In the genomic region with DNA sequence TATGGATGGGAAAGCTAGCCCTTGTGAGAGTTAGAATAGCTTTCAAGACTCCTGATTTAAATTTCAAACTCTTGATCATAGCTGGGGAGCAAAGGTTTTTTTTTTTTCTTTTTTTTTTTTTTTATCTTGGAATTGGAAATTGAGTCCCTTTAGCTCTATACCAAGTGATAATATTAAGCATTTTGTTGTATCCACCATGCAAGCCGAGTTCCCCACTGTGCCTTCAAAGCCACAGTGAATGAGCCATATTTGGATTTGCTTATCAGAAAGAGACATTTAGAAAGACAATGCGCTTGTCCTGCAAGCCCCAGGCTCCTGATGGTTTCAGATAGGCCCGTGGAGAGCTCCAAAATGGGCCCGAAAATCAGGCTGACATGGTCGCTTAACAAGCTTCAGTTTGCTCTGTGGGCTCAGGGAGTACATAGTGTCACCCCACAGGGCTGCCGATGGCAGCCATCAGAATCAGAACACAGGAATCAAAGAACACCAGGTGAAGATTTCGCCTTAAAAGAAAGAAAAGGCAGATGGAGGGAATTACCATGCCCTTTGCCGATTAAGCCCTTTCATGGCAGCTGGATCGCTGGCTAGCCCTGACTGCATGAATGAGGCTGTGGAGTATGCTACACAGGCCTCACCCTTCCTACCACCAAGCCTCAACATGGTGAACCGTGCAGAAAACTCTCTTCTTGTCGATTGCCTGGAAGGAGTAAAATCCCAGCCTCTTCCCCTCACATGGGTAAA, we compare ENCODE assay signal across 17 mouse cellular contexts.
DNase-seq lines count a peak whose midpoint lies in the region; ATAC-seq and TF ChIP-seq lines count a peak whose summit lies in the region.
"Had no signal": no experiment of that assay in that cellular context is flagged by ENCODE, and none has a peak within 500 bp of the region (broad histone marks: within the 10 kb centered on the region; RNA-seq: fewer than 3 reads in every experiment).

No protein-coding gene starts in this region.

- in situ Hi-C loops in ES-E14 (cut with MboI; ENCODE audit: low sequenced_read_pairs in 2 of 2, unreplicated experiment in 2 of 2), result no loop called here

- H3K4me3 ChIP-seq in ES-E14 (ENCODE audit: insufficient read depth in 1 of 2, low read depth in 1 of 2, low read length in 2 of 2, poor library complexity in 1 of 2, severe bottlenecking in 1 of 2), result no peak overlapping the region
- H3K4me3 ChIP-seq in forebrain, embryonic 14.5 days (ENCODE audit: low read depth, low read length), result no peak overlapping the region
- H3K4me3 ChIP-seq in midbrain, embryonic 13.5 days (replicated peaks), result no peak overlapping the region
- H3K4me3 ChIP-seq: liver, embryonic 12.5 days had no signal

- no peak overlapping the region for H3K4me2 ChIP-seq in forebrain, embryonic 14.5 days (ENCODE audit: low read length)
- no peak overlapping the region; the same call in 1 of the 2 replicates for H3K4me2 ChIP-seq in midbrain, embryonic 13.5 days (replicated peaks)
- H3K4me2 ChIP-seq: liver, embryonic 12.5 days; lung, embryonic 14.5 days had no signal

- no peaks in the 10 kb centered on the region for H3K9me3 ChIP-seq in ES-E14 (ENCODE audit: control insufficient read depth, insufficient read depth, low read depth, low read length)
- H3K9me3 ChIP-seq in forebrain, embryonic 14.5 days (replicated peaks; ENCODE audit: control insufficient read depth, low read length), result no peaks in the 10 kb centered on the region
- H3K9me3 ChIP-seq in midbrain, embryonic 13.5 days, result no peaks in the 10 kb centered on the region
- H3K9me3 ChIP-seq: liver, embryonic 12.5 days had no signal

- ATAC-seq in forebrain, embryonic 14.5 days, result peak; percentile 40; the same call in 1 of the 2 replicates
- ATAC-seq in midbrain, embryonic 13.5 days, result peak; percentile 92
- ATAC-seq: liver, embryonic 12.5 days had no signal

- DNase-seq in ES-CJ7 (ENCODE audit: low read depth, low spot score) (peak; percentile 47), ES-E14 (ENCODE audit: low read depth, low spot score) (peak; percentile 20), adipocyte (ENCODE audit: low spot score) (no peak)
- DNase-seq in forebrain, embryonic 14.5 days (ENCODE audit: low spot score), result peak; percentile 17
- no peak for DNase-seq in cerebellum, adult 18-20 months
- no peak for DNase-seq in kidney, postnatal 36 days
- no peak for DNase-seq in layer of hippocampus, adult 18-20 months (ENCODE audit: low spot score in 2 of 2)
- DNase-seq: adrenal gland, postnatal 10 days; cerebellum, adult 9-10 months; gastrocnemius, postnatal 25 days; kidney, adult 8-10 months; kidney, postnatal 4 days; lung, embryonic 14.5 days; lung, postnatal 4 days; right cerebral cortex, adult 18-20 months had no signal

- no peak overlapping the region for H3K27ac ChIP-seq in ES-E14 (ENCODE audit: insufficient read depth, low read depth, low read length, poor library complexity, severe bottlenecking)
- H3K27ac ChIP-seq in forebrain, embryonic 14.5 days (ENCODE audit: low read depth, low read length), result no peak overlapping the region
- H3K27ac ChIP-seq in midbrain, embryonic 13.5 days, result peak overlapping the region; percentile 64
- H3K27ac ChIP-seq: liver, embryonic 12.5 days had no signal

- no peaks in the 10 kb centered on the region for H3K36me3 ChIP-seq in ES-E14 (ENCODE audit: control insufficient read depth, insufficient read depth, low read length, poor library complexity, severe bottlenecking)
- H3K36me3 ChIP-seq in forebrain, embryonic 14.5 days (ENCODE audit: control insufficient read depth, insufficient read depth, low read length), result no peaks in the 10 kb centered on the region
- H3K36me3 ChIP-seq in midbrain, embryonic 13.5 days, result no peaks in the 10 kb centered on the region
- H3K36me3 ChIP-seq: liver, embryonic 12.5 days had no signal

- no peak overlapping the region for H3K9ac ChIP-seq in ES-E14 (ENCODE audit: insufficient read depth, low read depth, low read length, poor library complexity, severe bottlenecking)
- no peak overlapping the region for H3K9ac ChIP-seq in forebrain, embryonic 14.5 days (ENCODE audit: low read length)
- H3K9ac ChIP-seq in midbrain, embryonic 13.5 days (replicated peaks), result no peak overlapping the region
- H3K9ac ChIP-seq: liver, embryonic 12.5 days; lung, embryonic 14.5 days had no signal

- 52% methylated on average over 11 of the region's 11 CpGs for WGBS in forebrain, embryonic 14.5 days
- WGBS in midbrain, embryonic 13.5 days, result 35% methylated on average over 11 of the region's 11 CpGs

- H3K27me3 ChIP-seq in forebrain, embryonic 14.5 days (replicated peaks; ENCODE audit: control insufficient read depth, insufficient read depth, low read length), result no peaks in the 10 kb centered on the region
- H3K27me3 ChIP-seq in midbrain, embryonic 13.5 days, result no peaks in the 10 kb centered on the region
- H3K27me3 ChIP-seq: liver, embryonic 12.5 days had no signal

- peaks cover 1 to 2% of the 10 kb centered on the region in 2 experiments; a peak in 1 of 4 replicates for H3K4me1 ChIP-seq in ES-E14 (ENCODE audit: control insufficient read depth in 2 of 2, insufficient read depth in 2 of 2, low read length in 2 of 2, poor library complexity in 1 of 2)
- H3K4me1 ChIP-seq in forebrain, embryonic 14.5 days (ENCODE audit: control insufficient read depth, insufficient read depth, low read length), result peaks cover 10% of the 10 kb centered on the region; the same call in 1 of the 2 replicates
- peaks cover 14% of the 10 kb centered on the region for H3K4me1 ChIP-seq in midbrain, embryonic 13.5 days (replicated peaks)
- H3K4me1 ChIP-seq: liver, embryonic 12.5 days had no signal

TF ChIP-seq in ES-E14, 5 proteins besides CTCF, POLR2A, EP300 and RAD21:
- TF ChIP-seq ZNF384 (IDR thresholded peaks at IDR 0.05; ENCODE audit: low read depth, low read length) (peak; percentile 58; the same call in 1 of the 2 replicates), MAFK (IDR thresholded peaks at IDR 0.05; ENCODE audit: insufficient read depth, low read depth, low read length) (no peak)

Comparison
In these comparisons a context has a peak if more than half of its experiments do, and no peak if none do; other contexts are left out.
1. DNase-seq: peak in ES-CJ7 (single experiment), ES-E14 (single experiment) and forebrain, embryonic 14.5 days (single experiment); none in adipocyte (single experiment), cerebellum, adult 18-20 months (0 of 2), kidney, postnatal 36 days (0 of 2) and layer of hippocampus, adult 18-20 months (0 of 2).